Mouse (Mus musculus): Measurements from ENCODE around the gene Cyp3a57.
"Not testable (repeated sequence)": the region's sequence is repeated elsewhere in the genome, so short reads cannot be mapped to it uniquely, and the experiment has no call there.

Gene Cyp3a57

GRCm38 (mm10) chr5:145344941-145345340 lies at the start of gene Cyp3a57:
Gene Cyp3a57 (plus strand): TSS chr5:145345279.
- no peak for DNase-seq (ENCODE audit: low read depth)

DNA sequence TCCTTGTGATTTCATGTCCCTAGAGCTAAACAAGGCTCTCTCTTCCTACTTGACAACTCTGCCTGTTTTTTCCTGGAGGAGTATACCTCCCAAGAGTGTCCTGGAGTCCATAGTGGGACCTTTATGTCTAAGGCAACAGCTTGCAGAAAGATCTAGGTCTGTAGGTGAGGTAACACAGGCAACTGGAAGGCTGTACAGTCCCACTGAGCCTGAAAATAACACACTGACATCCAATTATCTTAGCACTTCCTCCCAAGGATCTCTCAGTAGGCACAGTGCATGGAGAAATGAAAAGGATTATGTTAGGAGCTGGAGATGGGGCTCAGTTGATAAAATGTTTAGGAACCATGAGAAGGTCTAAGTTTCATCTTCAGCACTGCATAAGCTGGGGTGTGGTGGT lies 44.6 kb upstream of the Cyp3a57 start:
- DNase-seq (ENCODE audit: low read depth): no peak

DNA sequence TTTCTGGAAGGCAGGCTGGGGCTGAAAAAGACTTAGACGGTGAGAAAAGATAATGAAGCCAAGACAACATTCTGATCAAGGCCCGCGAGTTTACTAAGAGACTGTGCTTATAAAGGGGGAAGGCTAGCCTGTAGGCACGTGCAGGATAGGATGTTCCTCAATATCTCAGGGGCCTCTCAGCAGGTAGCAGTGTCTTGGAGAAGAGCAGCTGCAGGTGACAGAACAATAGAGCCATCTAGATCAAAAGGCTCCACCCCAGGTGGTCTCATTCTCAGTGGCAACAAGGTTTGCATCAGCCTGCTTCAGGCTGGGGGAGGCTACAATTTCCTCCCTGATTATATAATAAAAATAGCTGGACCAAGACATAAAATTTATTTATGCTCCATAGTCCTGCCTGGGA lies 43.3 kb upstream of the Cyp3a57 start:
- DNase-seq (ENCODE audit: low read depth): not testable (repeated sequence)

- DNase-seq (ENCODE audit: low read depth): no peak
These were observed 42.7 kb upstream of the Cyp3a57 start for GRCm38 (mm10) chr5:145302424-145302823.

DNA sequence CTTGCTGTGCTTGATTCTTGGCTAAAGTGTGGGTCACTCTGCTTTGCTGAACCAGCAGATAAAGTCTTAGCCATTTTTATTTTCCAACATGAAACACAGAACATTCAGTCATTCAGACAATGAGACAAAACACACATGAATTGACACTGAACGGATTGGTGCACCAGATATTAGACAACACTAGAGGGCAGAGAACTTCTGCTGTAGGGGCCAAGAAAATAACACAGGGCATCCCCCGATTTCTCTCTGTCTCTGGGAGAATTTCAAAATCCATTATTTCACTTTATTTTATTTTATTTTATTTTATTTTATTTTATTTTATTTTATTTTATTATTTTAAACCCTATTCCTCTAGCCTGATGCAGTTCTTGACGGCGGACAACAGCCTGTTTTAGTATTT lies 38.1 kb upstream of the Cyp3a57 start:
- not testable (repeated sequence) for DNase-seq (ENCODE audit: low read depth)

DNA sequence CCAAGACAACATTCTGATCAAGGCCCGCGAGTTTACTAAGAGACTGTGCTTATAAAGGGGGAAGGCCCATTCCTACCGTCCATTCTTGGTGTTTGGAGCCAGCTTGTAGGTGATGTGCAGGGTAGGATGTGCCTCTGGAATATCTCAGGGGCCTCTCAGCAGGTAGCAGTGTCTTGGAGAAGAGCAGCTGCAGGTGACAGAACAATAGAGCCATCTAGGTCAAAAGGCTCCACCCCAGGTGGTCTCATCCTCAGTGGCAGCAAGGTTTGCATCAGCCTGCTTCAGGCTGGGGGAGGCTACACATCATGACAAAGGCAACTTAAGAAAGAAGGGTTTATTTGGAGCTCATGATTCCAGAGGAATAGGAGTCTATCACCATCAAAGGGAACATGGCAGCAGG lies 37.3 kb upstream of the Cyp3a57 start:
- DNase-seq (ENCODE audit: low read depth): not testable (repeated sequence)

DNA sequence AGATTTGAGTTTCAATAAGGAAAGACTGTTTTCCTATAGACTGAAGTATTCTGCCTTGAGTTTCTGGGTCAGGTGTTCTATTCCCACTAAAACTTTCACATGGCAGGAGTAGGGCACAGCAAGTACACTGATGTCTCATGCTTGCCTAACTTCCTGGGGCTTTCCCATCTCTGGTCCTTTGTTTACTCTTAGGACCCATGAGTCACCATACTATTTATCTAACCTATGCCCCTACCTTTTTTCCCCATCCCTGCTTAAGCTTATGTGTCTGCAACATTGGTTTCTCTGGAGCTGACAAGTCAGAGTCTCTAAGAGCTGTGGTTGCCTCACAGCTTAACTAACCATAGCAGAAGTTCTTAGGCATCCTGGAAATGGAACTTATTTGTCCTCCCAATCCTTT lies 31.2 kb upstream of the Cyp3a57 start:
- no peak for DNase-seq (ENCODE audit: low read depth)

DNA sequence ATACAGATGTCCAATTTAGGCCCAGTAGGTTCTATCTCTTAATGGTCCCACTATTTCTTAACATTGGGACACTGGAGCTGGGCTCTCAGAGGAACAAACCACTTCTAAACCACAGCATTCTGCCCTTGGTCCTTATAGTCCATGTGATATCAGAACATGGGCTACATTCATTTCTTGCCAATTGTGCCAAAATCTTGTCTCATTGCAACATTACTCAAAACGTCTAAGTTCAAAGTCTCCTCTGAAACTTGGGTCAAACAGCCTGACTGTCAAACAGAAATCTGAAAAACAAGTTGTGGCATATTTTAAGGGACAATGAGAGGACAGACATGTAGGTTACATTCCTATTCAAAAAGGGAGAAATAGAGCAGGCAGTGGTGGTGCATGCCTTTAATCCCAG lies 27.9 kb upstream of the Cyp3a57 start:
- no peak for DNase-seq (ENCODE audit: low read depth)

- DNase-seq (ENCODE audit: low read depth): not testable (repeated sequence)
These were observed 6.3 kb upstream of the Cyp3a57 start for GRCm38 (mm10) chr5:145338756-145339155.

- no peak for DNase-seq (ENCODE audit: low read depth)
These were observed 4.6 kb downstream of the Cyp3a57 start for GRCm38 (mm10) chr5:145349697-145350096.

DNA sequence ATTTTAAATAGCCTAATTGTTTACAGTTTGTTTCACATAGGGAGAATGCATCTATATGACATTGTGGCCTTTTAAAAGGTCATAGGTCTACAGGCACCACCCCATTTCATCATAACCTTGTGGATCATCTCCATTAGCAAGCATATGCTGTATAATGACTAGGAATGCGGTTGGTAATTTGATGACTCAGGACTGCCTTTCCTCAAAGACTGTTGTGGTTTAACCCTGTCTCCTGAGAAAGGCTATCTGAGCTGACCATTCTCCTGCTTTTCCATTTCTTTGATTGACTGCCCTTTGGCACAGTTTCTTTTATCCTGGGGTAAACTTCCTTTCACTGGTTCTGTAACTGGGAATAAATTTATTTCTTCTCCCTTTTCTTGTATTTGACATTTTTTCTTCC lies 8.0 kb downstream of the Cyp3a57 start:
- no peak for DNase-seq (ENCODE audit: low read depth)

- not testable (repeated sequence) for DNase-seq (ENCODE audit: low read depth)
These were observed 70.3 kb downstream of the Cyp3a57 start for GRCm38 (mm10) chr5:145415416-145415815.

DNA sequence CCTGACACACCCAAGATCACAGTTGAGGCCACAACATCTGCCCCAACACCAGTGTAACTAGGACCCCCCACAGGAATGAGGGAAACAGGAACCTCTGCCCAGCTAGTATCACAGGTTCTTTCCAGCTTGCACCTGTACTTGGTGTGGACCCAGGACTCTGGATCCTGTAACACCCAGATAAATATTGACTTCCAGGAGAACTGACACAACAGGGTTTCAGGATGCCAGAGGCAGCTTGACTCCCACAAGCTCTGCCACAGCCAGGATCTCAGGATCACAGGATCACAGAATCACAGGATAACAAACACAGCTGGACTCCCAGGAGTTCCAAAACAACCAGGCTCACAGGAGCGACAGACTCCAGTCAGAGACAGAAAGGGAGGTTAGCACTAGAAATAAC lies 77.2 kb downstream of the Cyp3a57 start:
- DNase-seq (ENCODE audit: low read depth): no peak

GRCm38 (mm10) chr5:145431004-145431403 lies 85.9 kb downstream of the Cyp3a57 start:
- DNase-seq (ENCODE audit: low read depth): no peak

DNA sequence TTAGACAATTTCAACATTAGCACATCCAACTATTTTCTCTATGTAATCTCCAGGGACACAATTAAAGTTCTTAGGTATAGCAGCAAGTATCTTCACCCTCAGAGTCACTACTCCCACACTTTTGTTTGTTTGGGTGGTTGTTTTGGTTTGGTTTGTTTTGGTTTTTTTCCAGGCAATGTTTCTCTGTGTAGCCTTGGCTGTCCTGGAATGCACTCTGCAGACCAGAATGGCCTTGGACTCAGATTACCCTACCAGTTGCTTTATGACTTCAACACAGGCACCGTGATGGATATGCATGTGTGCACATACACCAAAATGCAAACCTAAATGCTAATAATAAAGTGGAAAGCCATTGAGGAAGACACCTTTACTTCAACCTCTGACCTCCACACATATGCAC lies 88.6 kb downstream of the Cyp3a57 start:
- no peak for DNase-seq (ENCODE audit: low read depth)
